Mouse (Mus musculus) CH12.LX (cell line): ENCODE measurements around the gene Immp2l.

Experiments
- CTCF ChIP-seq, 2 experiments: IDR thresholded peaks in 1 of 2; conservative IDR thresholded peaks in 1 of 2; 2 replicates each; pipeline ENCODE4 v1.5.1; 2011 to 2012; ENCODE audit warnings: low read depth in 2 of 2, low read length in 2 of 2, improper control_type of control experiment in 1 of 2, inconsistent platforms in 1 of 2, mild to moderate bottlenecking in 1 of 2, moderate library complexity in 1 of 2
- HCFC1 ChIP-seq: IDR thresholded peaks from 2 replicates; pipeline ENCODE4 v1.6.1; 2012; ENCODE audit warnings: low read depth, mild to moderate bottlenecking, inconsistent platforms, low read length, improper control_type of control experiment
- IRF4 ChIP-seq: IDR thresholded peaks from 2 replicates; pipeline ENCODE4 v1.6.1; 2014; ENCODE audit warnings: low read depth, mild to moderate bottlenecking, inconsistent platforms, low read length, improper control_type of control experiment
- KAT2A ChIP-seq: IDR thresholded peaks from 2 replicates; pipeline ENCODE4 v1.6.1; 2012; ENCODE audit warnings: low read length, improper control_type of control experiment, inconsistent platforms; ENCODE audit not compliant: insufficient replicate concordance
- MEF2A ChIP-seq: IDR thresholded peaks from 2 replicates; pipeline ENCODE4 v1.6.1; 2014; ENCODE audit warnings: low read depth, mild to moderate bottlenecking, inconsistent platforms, low read length, improper control_type of control experiment, borderline replicate concordance
- MXI1 ChIP-seq: IDR thresholded peaks from 2 replicates; pipeline ENCODE4 v1.6.1; 2011; ENCODE audit warnings: mild to moderate bottlenecking, low read depth, low read length, improper control_type of control experiment
- NRF1 ChIP-seq: IDR thresholded peaks from 2 replicates; pipeline ENCODE4 v1.6.1; 2014; ENCODE audit warnings: low read depth, mild to moderate bottlenecking, inconsistent platforms, low read length, improper control_type of control experiment, moderate library complexity
- RCOR1 ChIP-seq: conservative IDR thresholded peaks from 2 replicates; pipeline ENCODE4 v1.6.1; 2012; ENCODE audit warnings: low read depth, mild to moderate bottlenecking, inconsistent platforms, low read length, improper control_type of control experiment
- SIN3A ChIP-seq: IDR thresholded peaks from 2 replicates; pipeline ENCODE4 v1.6.1; 2012; ENCODE audit warnings: low read length, improper control_type of control experiment, inconsistent platforms
- USF1 ChIP-seq: IDR thresholded peaks from 2 replicates; pipeline ENCODE4 v1.6.1; 2014; ENCODE audit warnings: low read depth, mild to moderate bottlenecking, inconsistent platforms, low read length, improper control_type of control experiment

GRCm38 (mm10) chr12:41674861-41675260 lies 651.0 kb downstream of the Immp2l start:
- TF ChIP-seq MEF2A = no peak
- TF ChIP-seq CTCF (conservative IDR thresholded peaks at IDR 0.05 in 1 of 2, IDR thresholded peaks at IDR 0.05 in 1 of 2; ENCODE audit: low read depth in 2 of 2, low read length in 2 of 2) = no peak
- TF ChIP-seq IRF4 = no peak
- no peak for TF ChIP-seq SIN3A
- no peak for TF ChIP-seq NRF1
- TF ChIP-seq USF1 = no peak
- TF ChIP-seq RCOR1 = no peak
- no peak for TF ChIP-seq MXI1
- TF ChIP-seq HCFC1 = no peak
- no peak for TF ChIP-seq KAT2A
